Mouse (Mus musculus): ENCODE measurements at regions not wholly inside any gene's neighbourhood (a gene's known extent, or its start where the extent isn't known, plus 50 kb on each side); places are given as distances from the start of the nearest gene placed in this dataset.

DNA sequence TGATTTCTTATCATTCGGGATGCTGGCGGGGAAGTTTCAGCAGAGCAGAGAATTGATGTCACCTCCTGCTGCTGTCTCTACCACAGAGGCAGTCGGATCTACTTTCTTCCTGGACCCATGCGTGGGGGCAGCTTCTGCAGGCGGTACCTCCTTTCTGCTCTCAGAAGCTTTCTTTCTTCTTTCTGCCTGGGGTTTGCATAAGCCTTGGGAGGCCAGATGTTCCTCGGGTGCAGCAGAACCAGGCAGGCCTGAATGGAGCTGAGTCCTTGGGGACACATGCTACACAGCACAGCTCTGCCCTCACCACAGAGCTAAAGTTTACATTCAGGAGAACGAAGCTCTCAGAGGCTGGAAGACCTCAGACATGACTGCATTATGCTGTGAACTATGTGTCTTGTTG lies 75.8 kb upstream of the Card11 start:
- no peak for TF ChIP-seq POLR2A (IDR thresholded peaks at IDR 0.05; ENCODE audit: extremely low read depth, insufficient read depth, low read length)
- no peak for TF ChIP-seq CTCF (IDR thresholded peaks at IDR 0.05; ENCODE audit: low read depth, low read length)
